27 mouse cellular contexts compared by ENCODE assay signal in genomic region chr11:44111525-44111924, GRCm38 (mm10).
DNase-seq lines count a peak whose midpoint lies in the region; ATAC-seq and TF ChIP-seq lines count a peak whose summit lies in the region.
"Had no signal": no experiment of that assay in that cellular context is flagged by ENCODE, and none has a peak within 500 bp of the region (broad histone marks: within the 10 kb centered on the region; RNA-seq: fewer than 3 reads in every experiment).

No protein-coding gene starts in this region.

- CTCF ChIA-PET in Patski (lab: Charles Lee), result interaction anchor here (1.2 kb wide), 1 partner anchor 11 kb away, joined by 3 read pairs; no protein-coding TSS in a partner anchor

- no peak for TF ChIP-seq CTCF in Patski (IDR thresholded peaks at IDR 0.05)

- H3K4me1 ChIP-seq in heart, embryonic 10.5 days, result no peaks in the 10 kb centered on the region
- H3K4me1 ChIP-seq in midbrain, embryonic 13.5 days (replicated peaks), result peaks cover 10% of the 10 kb centered on the region
- no peaks in the 10 kb centered on the region for H3K4me1 ChIP-seq in midbrain, embryonic 10.5 days
- no peaks in the 10 kb centered on the region for H3K4me1 ChIP-seq in midbrain, embryonic 16.5 days (ENCODE audit: control insufficient read depth, insufficient read depth, low read length)
- H3K4me1 ChIP-seq: embryonic facial prominence, embryonic 12.5 days; heart, embryonic 15.5 days; kidney, embryonic 15.5 days; limb, embryonic 15.5 days; liver, embryonic 13.5 days; megakaryocyte, embryonic 14.5 days had no signal

- no peaks in the 10 kb centered on the region for H3K36me3 ChIP-seq in heart, embryonic 10.5 days
- no peaks in the 10 kb centered on the region for H3K36me3 ChIP-seq in midbrain, embryonic 13.5 days
- H3K36me3 ChIP-seq in midbrain, embryonic 10.5 days, result no peaks in the 10 kb centered on the region
- H3K36me3 ChIP-seq in midbrain, embryonic 16.5 days (ENCODE audit: control insufficient read depth, insufficient read depth, low read length), result no peaks in the 10 kb centered on the region
- H3K36me3 ChIP-seq: embryonic facial prominence, embryonic 12.5 days; heart, embryonic 15.5 days; hindbrain, embryonic 12.5 days; kidney, embryonic 15.5 days; limb, embryonic 15.5 days; liver, embryonic 13.5 days had no signal

- in situ Hi-C loops in Patski (cut with MboI; ENCODE audit: low pct_unique_long_range_greater_than_20kb), result no loop called here

- no peaks in the 10 kb centered on the region for H3K9me3 ChIP-seq in heart, embryonic 10.5 days
- H3K9me3 ChIP-seq in midbrain, embryonic 13.5 days, result no peaks in the 10 kb centered on the region
- H3K9me3 ChIP-seq in midbrain, embryonic 10.5 days (replicated peaks), result no peaks in the 10 kb centered on the region
- H3K9me3 ChIP-seq in midbrain, embryonic 16.5 days (replicated peaks; ENCODE audit: control insufficient read depth, low read length, poor library complexity, severe bottlenecking), result no peaks in the 10 kb centered on the region
- H3K9me3 ChIP-seq: embryonic facial prominence, embryonic 12.5 days; heart, embryonic 15.5 days; hindbrain, embryonic 12.5 days; kidney, embryonic 15.5 days; limb, embryonic 15.5 days; liver, embryonic 13.5 days; megakaryocyte, embryonic 14.5 days had no signal

- H3K27ac ChIP-seq in heart, embryonic 10.5 days, result no peak overlapping the region
- H3K27ac ChIP-seq in midbrain, embryonic 13.5 days, result no peak overlapping the region
- H3K27ac ChIP-seq in midbrain, embryonic 10.5 days (replicated peaks), result no peak overlapping the region
- H3K27ac ChIP-seq in midbrain, embryonic 16.5 days (ENCODE audit: low read length), result no peak overlapping the region
- H3K27ac ChIP-seq: embryonic facial prominence, embryonic 12.5 days; heart, embryonic 15.5 days; hindbrain, embryonic 12.5 days; kidney, embryonic 15.5 days; limb, embryonic 15.5 days; liver, embryonic 13.5 days had no signal

- POLR2A ChIA-PET in Patski (lab: Charles Lee), result no interaction called here

- ATAC-seq in midbrain, embryonic 13.5 days, result peak; percentile 67
- peak; percentile 54 for ATAC-seq in Patski
- ATAC-seq in midbrain, embryonic 16.5 days, result peak; percentile 78; the same call in 1 of the 2 replicates
- ATAC-seq: inflammation-experienced regulatory T-cells, adult 6 months; lung, postnatal 0 days had no signal

- H3K4me3 ChIP-seq in heart, embryonic 10.5 days, result no peak overlapping the region
- H3K4me3 ChIP-seq in midbrain, embryonic 13.5 days (replicated peaks), result no peak overlapping the region
- H3K4me3 ChIP-seq in midbrain, embryonic 10.5 days, result no peak overlapping the region
- no peak overlapping the region for H3K4me3 ChIP-seq in midbrain, embryonic 16.5 days (ENCODE audit: low read depth, low read length)
- H3K4me3 ChIP-seq: embryonic facial prominence, embryonic 12.5 days; heart, embryonic 15.5 days; hindbrain, embryonic 12.5 days; kidney, embryonic 15.5 days; limb, embryonic 15.5 days; liver, embryonic 13.5 days; megakaryocyte, embryonic 14.5 days had no signal

- H3K9ac ChIP-seq in midbrain, embryonic 13.5 days (replicated peaks), result no peak overlapping the region
- no peak overlapping the region for H3K9ac ChIP-seq in midbrain, embryonic 16.5 days (ENCODE audit: low read depth, low read length)
- H3K9ac ChIP-seq: embryonic facial prominence, embryonic 12.5 days; heart, embryonic 15.5 days; hindbrain, embryonic 12.5 days; kidney, embryonic 15.5 days; limb, embryonic 15.5 days; liver, embryonic 13.5 days had no signal

- WGBS in heart, embryonic 10.5 days, result 75% methylated on average over 5 of the region's 5 CpGs
- 29% methylated on average over 5 of the region's 5 CpGs for WGBS in midbrain, embryonic 13.5 days
- 79% methylated on average over 5 of the region's 5 CpGs for WGBS in midbrain, embryonic 10.5 days
- WGBS in midbrain, embryonic 16.5 days, result 33% methylated on average over 5 of the region's 5 CpGs

- H3K27me3 ChIP-seq in heart, embryonic 10.5 days (ENCODE audit: insufficient read depth, poor library complexity, severe bottlenecking), result no peaks in the 10 kb centered on the region
- no peaks in the 10 kb centered on the region for H3K27me3 ChIP-seq in midbrain, embryonic 13.5 days
- H3K27me3 ChIP-seq in midbrain, embryonic 10.5 days (ENCODE audit: low read depth, poor library complexity, severe bottlenecking), result no peaks in the 10 kb centered on the region
- H3K27me3 ChIP-seq in Patski, result no peaks in the 10 kb centered on the region
- no peaks in the 10 kb centered on the region for H3K27me3 ChIP-seq in midbrain, embryonic 16.5 days (ENCODE audit: control insufficient read depth, insufficient read depth, low read depth, low read length)
- H3K27me3 ChIP-seq: embryonic facial prominence, embryonic 12.5 days; heart, embryonic 15.5 days; hindbrain, embryonic 12.5 days; kidney, embryonic 15.5 days; limb, embryonic 15.5 days; liver, embryonic 13.5 days; megakaryocyte, embryonic 14.5 days had no signal

- H3K4me2 ChIP-seq in midbrain, embryonic 13.5 days (replicated peaks), result no peak overlapping the region
- H3K4me2 ChIP-seq in midbrain, embryonic 16.5 days (ENCODE audit: low read length), result no peak overlapping the region
- H3K4me2 ChIP-seq: embryonic facial prominence, embryonic 12.5 days; heart, embryonic 15.5 days; hindbrain, embryonic 12.5 days; kidney, embryonic 15.5 days; limb, embryonic 15.5 days; liver, embryonic 13.5 days had no signal

- DNase-seq in heart, adult 11 months, result peak; percentile 69
- no peak for DNase-seq in heart, embryonic 10.5 days (ENCODE audit: low spot score)
- DNase-seq in midbrain, embryonic 10.5 days (ENCODE audit: low spot score), result no peak
- DNase-seq in Patski (ENCODE audit: low read depth, low spot score), result peak; percentile 27
- DNase-seq in gastrocnemius, postnatal 4 days (ENCODE audit: low spot score in 2 of 2), result no peak
- DNase-seq: adrenal gland, postnatal 10 days; B cell, adult 2 months; cerebellum, adult 11 months; cerebellum, adult 9-11 months; embryo, embryonic 11 days; kidney, adult 11 months; liver, embryonic 13.5 days; lung, adult 18-20 months; lung, postnatal 4 days; right cerebral cortex, adult 18-20 months; spleen, adult 18-20 months; thymus, postnatal 25 days had no signal

Comparison
In these comparisons a context has a peak if more than half of its experiments do, and no peak if none do; other contexts are left out.
1. DNase-seq: peak in heart, adult 11 months (single experiment) and Patski (single experiment); none in heart, embryonic 10.5 days (single experiment), midbrain, embryonic 10.5 days (single experiment) and gastrocnemius, postnatal 4 days (0 of 2).
2. Peak in every context shown above with its lines, with median percentiles within 50 percentile points of each other: ATAC-seq.